Mouse (Mus musculus): ENCODE measurements around the gene Alox12e.

Gene Alox12e

DNA sequence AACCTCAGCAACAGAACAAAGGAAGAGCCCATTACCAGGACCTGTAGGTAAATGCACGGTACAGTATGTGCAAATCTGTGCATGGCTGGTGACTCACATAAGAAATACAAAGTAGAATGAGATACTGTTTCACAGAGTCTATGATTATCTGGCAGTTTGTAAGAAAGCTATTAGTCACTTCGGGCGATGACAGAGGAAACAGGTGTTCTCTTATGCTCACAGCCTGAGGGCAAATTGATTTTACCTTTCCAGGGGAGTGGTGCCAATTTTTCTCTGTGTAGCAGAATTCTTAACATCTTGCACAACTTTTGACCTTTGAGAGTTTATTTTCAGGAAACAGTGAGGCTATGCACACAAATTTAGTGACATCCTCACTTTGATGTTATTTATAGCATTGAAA is 37.7 kb downstream of the Alox12e start:
- no peak for DNase-seq

DNA sequence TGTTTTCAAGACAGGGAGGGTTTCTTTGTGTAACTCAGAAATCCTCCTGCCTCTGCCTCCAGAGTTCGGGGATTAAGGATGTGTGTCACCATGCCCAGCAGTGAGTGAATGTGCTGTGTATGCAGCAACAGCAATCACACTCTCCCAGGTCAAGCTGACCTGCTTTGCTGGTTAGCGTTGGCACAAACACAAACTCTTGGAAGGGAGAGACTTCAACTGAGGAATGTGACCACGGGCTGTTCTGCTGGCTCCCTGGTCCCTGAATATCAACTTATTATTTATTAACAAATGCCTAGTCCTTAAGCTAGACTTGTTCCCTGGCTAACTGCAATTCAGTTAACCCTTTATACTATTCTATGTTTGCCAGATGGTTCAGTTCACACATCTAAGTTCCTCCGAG is 38.8 kb downstream of the Alox12e start:
- DNase-seq = no peak

DNA sequence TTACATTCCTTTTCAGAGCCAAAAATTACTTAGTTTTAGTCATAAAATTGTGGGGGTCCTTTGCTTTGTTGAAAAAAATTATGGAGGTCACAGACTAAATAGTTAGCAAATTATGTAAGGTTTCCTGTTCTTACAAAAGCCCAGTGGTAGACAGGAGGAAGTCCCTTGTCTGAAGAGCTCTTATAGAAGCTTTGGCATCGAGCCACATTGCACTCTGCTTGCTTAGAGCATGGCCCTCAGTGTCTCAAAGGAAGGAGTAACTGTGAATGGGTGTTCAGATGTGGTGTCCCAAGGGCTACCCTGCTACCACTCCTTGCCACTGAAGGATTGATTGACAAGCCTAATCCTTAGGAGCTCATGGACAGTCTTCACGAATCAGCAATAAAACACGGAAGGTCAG is 42.0 kb downstream of the Alox12e start:
- DNase-seq = no peak

GRCm38 (mm10) chr11:70278961-70279360 is 43.5 kb downstream of the Alox12e start:
- DNase-seq = no peak

DNA sequence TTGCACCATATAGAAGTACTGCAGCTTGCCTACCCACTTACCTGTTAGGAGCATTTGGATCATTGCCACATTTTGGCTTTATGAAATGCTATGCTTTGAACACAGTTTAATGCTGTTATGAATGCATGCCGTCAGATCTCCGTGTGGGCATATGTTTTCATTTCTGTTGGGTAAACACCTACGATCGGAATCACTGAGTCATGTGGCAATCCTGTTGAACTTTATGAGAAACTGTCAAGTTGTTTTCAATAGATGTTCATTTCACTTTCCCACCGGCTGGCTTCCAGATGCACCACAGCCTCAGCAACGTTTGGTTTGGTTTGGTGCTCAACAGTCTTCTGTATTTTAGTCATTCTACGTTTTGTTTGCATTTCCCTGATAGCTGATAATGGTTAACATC is 50.8 kb downstream of the Alox12e start:
- DNase-seq = no peak

DNA sequence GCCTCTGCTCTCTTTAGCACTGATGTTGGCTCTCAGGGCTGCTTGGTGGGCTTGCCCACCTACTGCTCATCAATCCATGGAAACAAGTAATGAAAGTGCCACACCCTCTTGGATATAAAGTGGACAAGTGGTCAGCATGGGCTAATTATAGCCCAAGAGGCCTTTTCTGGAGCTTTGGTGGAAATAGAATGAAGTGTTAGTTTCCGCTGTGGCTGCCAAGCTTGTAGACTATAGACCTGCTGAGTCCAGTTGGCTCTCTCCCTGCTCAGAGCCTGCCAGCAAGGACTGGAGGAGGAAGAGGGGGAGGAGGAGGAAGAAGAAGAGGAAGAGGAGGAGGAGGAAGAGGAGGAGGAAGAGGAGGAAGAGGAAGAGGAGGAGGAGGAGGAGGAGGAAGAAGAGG is 56.0 kb downstream of the Alox12e start:
- no peak for DNase-seq

DNA sequence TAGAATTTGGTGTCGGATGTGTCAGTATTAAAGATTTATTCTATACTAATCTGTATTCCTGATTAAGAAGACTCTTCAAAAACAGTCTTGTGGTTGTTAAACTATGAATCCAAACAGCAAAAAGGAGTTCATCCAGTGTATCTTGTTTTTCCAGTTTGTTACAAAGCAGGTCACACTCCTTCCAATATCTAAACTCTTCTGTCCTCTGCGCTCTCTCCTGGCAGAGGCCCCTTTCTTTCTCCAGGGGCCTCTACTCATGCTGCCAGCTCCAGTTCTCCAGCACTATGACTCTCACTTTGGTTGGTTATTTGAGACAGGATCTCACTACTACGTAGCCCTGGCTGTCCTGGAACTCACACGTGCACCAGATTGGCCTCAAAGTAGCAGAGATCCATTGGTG is 56.6 kb downstream of the Alox12e start:
- DNase-seq = no peak
